Mouse (Mus musculus): ENCODE results near the gene Hoxb7.

GRCm38 (mm10) chr11:96311520-96312417, 25.3 kb downstream of the Hoxb7 start:
- TF ChIP-seq CTCF (IDR thresholded peaks at IDR 0.05; ENCODE audit: low read depth): peak; percentile 72
- TF ChIP-seq EP300 (IDR thresholded peaks at IDR 0.05; ENCODE audit: low read depth): no peak
